Mouse (Mus musculus): ENCODE measurements around the gene Lama5. TPM values are rescaled to one million over a fixed set of nuclear protein-coding genes. Genes with fewer than 3 reads are reported as not detected.
"Not testable (repeated sequence)": the region's sequence is repeated elsewhere in the genome, so short reads cannot be mapped to it uniquely, and the experiment has no call there.

Gene Lama5
- total RNA-seq, 2 experiments from 2014 or later, result 50.3 to 58.2 TPM

DNA sequence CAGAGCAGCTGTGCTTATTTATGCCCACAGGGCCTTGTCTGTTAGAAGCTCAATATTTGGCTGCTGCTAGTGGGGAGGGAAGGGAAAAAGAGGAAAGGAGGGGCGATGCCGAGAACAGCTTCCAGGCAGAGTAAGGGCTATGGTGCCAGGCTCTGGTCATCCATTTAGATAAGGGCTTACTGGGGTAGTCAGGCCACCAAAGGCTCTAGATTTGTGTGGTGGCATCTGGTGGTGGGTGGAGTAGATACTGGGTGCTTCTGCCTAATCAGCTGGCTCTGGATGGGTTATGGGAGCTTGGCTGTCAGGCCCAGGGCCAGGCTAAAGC, 19.7 kb downstream of the Lama5 start:
- no peak for DNase-seq (ENCODE audit: low spot score)
- intact Hi-C loops (cut with DNase I), result no loop called here

DNA sequence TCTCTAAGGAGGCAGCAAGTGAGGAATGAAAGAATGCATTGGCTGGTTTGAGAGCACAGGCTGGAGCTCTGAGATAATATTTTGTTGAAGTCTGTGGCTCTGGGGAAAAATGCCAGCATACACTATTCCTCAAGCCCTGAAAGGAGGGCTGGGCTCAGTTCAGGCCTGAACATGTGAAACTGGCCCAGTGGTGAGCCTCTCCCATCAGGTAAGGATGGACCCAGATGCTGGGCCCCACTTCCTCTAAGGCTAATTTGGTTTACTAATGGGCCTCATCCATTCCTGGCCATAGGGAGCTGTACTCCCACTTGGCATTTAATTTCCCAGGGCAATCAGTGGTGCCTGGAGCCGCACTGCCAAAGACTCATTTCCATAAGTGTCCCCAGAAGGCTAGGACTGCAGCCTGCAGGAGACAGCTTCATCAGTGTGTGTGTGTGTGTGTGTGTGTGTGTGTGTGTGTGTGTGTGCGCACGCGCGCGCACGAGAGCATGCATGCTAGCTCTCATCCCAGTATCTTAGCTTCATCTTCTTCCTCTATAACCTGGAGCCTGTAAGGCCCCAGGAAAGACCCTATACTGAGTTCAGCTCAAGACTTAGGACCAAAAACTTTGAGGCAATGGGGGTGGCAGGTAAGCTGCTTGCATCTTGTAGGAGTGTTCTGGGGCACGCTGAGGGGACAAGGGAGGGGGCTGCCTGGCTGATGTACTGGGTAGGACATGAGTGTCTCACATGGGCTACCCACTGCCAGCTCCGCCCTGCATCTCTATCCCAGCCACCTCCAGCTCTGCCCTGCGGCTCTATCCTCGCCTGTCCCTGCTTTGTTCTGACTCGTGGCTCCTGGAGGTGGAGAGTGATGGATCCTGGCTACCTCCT, 20.3 kb downstream of the Lama5 start:
- DNase-seq (ENCODE audit: low spot score), result no peak
- intact Hi-C loops (cut with DNase I), result no loop called here

DNA sequence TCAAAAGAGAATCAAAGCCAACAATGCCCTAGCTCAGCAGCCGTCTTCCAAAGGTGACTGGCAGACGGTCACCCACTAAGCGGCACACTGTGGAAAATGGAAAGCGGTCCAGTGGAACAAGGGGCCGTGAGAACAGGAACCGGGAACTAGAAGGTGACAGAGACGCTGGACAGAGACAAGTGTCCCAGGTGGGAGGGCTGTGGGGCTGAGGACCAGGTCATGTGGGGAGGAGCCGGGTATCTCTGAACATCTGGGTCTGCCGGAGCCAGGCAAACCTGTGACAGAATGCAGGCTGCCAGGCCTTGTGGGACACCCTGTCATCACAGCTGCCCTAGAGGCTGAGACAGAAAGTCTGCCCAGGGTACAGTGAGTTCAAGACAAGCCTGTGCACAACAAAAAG, 21.2 kb downstream of the Lama5 start:
- no peak for DNase-seq (ENCODE audit: low spot score)
- intact Hi-C loops (cut with DNase I), result no loop called here

DNA sequence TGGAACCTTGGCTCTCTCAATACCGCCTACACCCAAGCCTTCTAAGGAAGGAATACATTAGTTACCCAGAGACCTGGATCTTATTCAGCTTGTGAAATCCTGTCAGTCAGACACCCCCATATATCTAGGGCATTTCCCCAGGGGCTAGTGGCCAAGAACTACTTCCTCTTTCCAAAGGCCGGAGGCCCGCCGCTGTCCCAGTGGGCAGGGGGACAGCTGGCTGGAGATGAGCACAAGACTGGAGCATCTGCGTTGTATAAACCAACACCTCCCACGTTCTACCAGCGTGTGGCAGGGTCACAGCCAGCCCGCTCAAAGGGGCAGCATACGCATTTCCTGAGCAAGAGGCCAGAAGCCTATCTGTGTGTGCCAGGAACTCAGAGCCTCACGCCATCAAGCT, 22.9 kb downstream of the Lama5 start:
- DNase-seq (ENCODE audit: low spot score), result no peak
- intact Hi-C loops (cut with DNase I), result no loop called here

DNA sequence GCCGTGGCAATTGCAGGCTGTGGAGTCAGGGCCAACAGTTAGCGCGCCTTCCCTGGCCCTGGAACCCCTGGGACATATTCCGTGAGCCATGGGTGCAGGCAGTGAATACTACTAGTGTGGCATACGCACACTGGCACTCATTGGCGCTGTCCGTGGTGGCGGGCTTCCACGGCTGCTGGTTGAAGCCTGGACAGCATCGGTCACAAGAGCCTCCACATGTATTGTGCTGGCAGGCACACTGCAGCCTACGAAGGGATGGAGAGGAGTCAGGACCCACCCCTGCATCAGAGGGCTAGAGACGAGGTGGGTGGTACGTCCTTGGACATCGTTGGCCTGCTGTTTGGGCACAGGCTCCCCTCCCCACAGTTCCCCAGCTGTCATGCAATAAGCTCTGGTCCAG, 23.4 kb downstream of the Lama5 start:
- DNase-seq (ENCODE audit: low spot score), result no peak
- intact Hi-C loops (cut with DNase I), result no loop called here

DNA sequence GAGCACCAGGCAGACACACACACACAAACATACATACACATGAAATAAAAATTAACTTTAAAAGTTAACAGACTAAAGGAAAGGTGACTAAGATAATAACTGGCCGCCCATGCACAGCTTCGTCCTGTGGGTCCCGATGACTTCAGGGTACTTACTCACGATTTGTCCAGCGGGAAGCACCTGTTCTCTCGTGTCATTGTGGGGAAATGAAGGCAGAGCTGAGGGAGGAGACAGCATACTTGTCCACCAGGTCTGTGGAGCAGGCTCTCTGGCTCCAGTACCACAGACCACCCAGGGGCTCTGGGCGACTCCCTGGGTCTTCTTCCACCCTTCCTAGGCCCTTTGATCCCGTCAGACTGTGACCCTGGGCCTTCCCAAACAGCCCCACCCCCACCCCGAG, 24.4 kb downstream of the Lama5 start:
- intact Hi-C loops (cut with DNase I), result no loop called here
- DNase-seq (ENCODE audit: low spot score), result no peak

DNA sequence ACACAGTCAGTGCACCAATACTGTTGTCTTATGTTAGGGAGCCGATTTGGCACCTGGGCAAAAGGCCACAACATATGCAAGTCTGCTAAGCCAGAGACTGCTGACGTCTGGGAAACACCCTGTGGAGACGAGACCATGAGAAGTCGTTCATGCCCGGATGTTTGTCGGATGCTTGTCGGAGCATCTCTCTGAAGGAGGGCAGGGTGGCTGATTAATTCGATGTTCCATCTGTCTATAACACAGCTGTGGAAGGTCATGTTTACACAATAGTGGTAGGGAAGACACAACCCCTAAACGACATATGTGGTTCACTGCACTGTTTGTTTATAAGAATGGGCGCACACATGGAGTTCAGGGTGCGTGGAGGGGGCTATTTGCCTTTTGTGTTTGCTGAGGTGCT, 25.0 kb downstream of the Lama5 start:
- no peak for DNase-seq (ENCODE audit: low spot score)
- intact Hi-C loops (cut with DNase I), result no loop called here

DNA sequence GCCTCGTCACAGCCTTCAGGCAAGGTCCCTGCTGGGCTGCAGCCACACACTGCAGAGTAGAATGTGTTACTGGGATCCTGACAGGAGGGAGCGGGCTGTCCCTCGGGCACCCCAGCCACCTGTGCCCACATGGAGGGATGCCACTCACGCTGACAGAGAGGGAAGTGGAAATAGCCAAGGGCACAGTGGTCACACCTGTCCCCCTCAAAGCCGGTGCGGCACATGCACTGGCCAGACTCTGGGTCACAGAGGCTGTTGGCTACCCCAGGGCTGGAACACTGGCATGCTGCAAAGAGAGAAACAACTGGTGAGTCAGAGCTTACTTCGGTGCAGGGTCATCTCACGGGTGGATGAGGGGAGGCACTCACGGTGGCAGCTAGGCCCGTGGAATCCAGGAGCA, 26.9 kb downstream of the Lama5 start:
- intact Hi-C loops (cut with DNase I), result no loop called here
- DNase-seq (ENCODE audit: low spot score), result no peak

DNA sequence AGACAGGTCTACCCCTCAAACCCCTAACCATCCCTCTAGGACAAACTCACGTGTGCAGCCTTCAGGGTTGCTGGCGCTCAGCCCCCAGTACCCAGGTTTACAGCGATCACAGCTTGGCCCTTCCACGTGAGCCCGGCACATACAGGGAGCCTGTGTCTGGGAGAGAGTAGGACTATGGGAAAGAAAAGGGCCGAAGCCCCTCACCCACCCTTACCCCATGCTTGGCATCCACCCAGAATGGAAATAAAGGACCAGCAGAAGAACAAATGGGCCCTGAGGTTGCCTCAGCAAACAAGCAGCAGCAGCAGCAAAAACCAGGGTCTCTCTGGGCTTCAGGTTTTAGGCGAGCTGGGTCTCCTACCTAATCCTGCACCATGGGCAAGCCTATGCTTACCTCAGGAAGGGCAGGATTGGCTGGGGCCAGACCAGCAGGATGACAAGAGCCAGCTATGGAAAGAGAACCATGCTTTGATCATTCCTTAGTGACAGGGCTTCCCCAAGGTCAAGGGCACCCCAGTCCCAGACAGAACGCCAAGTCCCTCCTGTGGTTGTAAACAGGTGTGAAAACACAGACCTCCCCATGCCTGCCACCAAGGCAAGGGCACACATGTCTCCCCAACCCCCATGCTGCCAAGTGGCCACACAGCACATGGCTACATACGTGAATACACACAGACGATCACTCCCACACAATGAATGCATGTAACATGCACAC, 28.2 kb downstream of the Lama5 start:
- intact Hi-C loops (cut with DNase I), result no loop called here
- DNase-seq (ENCODE audit: low spot score), result no peak

DNA sequence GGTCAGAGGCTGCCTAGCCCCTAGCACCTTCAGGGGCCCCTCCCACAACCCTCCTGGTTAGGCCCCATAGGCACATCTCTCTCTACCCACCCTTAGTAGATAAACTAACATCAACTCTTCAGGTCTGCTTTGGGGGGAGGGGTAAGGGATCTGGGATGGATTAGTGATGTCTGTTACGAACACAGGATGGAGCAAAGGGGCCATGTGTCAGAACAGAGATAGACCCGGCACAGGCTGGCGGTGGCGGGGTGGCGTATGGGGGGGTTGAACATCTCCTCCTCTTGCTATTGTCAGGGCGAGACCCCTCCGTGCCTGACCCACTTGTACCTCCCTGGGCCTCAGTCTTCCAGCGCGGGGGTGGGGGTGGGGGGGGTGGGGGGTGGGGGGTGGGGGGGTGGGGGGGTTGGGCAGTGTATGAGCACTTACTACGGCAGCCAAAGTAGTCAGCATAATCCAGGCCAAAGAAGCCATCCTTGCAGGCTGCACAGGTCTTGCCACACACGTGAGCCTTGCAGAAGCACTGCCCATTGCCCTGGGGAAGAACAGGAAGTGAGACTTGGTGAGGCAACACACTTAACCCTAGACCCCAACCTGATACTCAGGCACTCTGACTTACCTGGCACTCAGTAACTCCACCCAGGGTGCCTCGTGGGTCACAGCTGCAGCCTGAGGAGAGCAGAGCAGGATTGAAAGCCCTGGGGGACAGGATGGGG, 28.9 kb downstream of the Lama5 start:
- no peak for DNase-seq (ENCODE audit: low spot score)
- intact Hi-C loops (cut with DNase I), result no loop called here

DNA sequence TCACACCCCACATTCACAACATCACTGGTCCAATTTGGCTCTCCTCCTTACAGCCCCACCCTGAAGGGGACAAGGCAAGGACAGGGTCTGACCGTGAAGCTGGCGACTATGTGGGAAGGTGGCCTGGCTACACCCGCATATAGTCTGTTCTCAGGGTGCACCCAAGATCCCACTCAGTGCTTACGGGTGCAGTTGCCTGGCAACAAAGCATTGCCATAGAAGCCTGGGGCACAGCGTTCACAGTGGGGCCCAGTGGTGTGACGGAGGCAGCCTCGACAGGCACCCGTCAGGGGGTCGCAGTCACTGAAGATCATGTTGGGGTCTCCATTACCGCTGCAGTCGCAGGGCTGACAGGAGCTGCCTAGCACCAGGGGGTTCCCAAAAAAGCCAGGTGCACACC, 38.3 kb downstream of the Lama5 start:
- intact Hi-C loops (cut with DNase I), result no loop called here
- DNase-seq (ENCODE audit: low spot score), result no peak

DNA sequence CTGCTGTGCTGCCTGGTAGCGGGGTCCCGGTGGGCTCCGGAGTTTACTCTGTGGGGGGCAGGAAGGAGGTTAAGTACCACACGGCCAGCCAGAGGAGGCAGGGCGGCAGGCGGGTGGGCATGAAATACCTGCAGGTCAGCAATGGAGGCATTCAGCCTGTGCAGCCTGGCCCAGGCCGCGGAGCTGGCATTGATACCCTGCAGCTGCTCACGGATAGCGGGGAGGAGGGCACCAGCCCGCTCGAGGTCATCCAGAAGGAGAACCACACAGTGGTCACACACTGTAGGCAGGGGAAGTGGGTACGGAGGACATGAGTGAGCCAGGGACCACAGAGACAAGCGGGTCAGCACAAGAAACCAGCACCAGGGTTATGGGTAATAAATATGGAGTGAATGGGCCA, 40.0 kb downstream of the Lama5 start:
- intact Hi-C loops (cut with DNase I), result no loop called here

DNA sequence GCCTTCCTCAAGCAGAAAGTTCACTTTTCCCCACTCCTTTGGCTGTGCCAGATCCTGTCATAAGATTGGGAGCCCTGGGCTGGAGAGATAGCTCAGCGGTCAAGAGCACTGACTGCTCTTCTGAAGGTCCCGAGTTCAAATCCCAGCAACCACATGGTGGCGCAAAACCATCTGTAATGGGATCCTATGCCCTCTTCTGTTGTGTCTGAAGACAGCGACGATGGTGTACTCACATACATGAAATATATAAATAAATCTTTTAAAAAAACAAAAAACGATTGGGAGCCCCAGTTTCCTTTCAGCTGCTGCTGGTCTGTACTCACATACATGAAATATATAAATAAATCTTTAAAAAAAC, 40.9 kb downstream of the Lama5 start:
- intact Hi-C loops (cut with DNase I), result no loop called here
- no peak for DNase-seq (ENCODE audit: low spot score)

More for the DNA sequence above, 40.0 kb downstream of the Lama5 start:
- DNase-seq (ENCODE audit: low spot score), result no peak

DNA sequence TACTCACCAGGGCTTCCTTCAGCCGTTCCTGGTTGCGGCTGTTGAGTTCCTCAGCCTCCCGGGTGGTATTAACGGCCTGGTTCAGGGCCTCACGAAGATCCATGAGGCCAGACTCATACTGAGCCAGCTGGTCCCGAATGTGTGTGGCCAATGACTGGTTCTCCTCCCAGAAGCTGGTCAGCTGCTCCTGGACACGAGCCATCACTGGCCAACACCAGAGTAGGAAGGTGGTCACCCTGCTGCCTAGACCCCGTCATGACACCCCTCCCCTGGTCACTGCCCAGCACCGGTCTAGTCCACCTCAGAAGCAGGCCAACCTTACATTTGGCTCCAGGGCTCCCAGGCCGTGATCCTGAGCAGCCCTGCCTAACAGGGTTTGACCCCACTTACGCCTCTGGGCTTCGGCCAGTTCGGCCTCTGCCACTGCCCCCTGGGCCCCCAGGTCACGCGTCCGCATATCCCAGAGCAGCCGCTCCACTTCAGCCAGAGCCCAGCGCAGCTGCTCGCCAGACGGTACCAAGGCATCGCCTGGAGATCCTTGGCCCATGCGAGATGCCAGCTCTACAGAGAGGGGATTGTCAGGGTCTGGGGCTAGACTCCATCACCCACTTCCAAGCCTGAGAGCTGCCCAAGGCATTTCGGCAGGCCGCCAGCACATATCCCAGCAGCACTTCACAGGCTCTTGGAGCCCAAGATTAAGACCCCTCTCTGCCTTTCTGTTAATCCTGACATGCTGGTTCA, 41.5 kb downstream of the Lama5 start:
- intact Hi-C loops (cut with DNase I), result no loop called here
- no peak for DNase-seq (ENCODE audit: low spot score)

DNA sequence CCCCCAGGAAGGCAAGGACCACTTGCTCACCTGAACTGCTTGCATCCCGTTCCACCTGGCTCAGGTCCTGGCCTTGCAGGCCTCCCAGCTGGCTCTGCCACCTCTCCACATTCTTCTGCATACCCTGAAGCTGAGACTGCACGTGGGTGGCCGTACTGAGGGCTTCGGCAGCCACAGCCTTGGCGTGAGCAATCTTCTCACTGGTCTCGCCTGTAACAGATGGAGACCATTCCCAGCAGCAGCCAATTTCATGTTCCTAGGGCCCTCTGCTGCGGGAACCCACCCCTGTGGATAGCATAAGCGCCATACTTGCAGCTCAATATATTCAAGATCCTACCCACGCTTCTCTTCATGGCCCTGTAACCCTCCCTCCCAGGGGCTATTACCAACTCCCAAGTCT, 44.1 kb downstream of the Lama5 start:
- intact Hi-C loops (cut with DNase I), result no loop called here
- no peak for DNase-seq (ENCODE audit: low spot score)

DNA sequence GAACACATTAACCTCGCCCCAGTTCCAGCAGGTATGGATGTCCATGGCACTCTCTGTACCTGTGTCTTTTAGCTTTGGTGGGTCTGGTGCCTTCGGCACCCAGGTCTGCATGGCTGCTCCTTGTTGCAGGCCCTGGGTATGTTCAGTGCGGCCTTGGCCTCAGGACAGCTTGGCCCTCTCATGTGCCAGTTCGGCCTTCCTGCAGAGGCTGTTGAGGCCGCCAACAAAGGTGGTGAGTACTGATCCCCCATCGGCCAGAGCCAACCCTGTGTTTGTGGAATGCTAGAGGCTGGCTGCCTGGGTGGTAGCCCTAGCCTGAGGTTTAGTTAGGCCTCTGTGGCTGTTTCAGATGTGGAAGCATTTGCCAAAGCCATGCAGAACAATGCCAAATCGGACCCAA, 49.9 kb downstream of the Lama5 start:
- no peak for DNase-seq (ENCODE audit: low spot score)
- intact Hi-C loops (cut with DNase I), result no loop called here

DNA sequence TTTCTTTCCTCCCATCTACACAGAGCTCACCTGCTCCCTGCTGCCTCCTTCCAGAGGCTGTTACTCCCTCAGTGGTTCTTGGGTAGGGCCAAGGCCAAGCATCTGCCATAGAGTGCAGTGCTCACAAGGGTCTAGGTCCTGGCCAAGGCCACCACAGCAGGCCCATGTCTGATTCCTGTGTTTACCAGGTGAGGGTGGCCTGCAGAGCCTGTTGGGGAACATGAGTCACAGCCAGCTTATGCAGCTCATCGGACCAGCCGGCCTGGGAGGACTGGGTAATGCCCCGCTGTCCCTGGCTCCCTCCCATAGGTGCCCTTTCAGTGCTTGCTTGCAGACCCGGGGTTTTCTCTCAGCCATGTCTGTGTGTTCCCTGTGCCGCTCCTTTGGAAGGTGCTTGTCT, 51.5 kb downstream of the Lama5 start:
- no peak for DNase-seq (ENCODE audit: low spot score)
- intact Hi-C loops (cut with DNase I), result no loop called here

DNA sequence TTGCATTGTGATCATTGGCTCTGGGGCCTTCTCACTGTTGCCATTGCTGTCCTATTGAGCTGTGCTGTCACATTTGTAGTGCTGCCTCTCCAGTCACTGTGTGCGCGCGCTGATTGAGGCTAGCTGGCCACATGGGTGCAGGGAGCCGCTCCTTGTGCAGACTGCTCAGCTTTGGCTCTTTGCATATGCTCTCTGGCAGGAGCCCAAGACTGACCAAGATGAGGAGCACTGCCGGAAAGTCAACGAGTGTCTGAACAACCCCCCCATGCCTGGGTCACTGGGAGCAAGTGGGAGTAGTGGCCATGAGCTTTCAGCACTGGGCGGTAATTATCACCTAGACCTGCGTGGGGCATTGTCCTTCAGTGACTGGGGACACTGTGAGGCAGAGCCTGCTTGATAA, 51.9 kb downstream of the Lama5 start:
- DNase-seq (ENCODE audit: low spot score); intact Hi-C loops (cut with DNase I): not testable (repeated sequence)

DNA sequence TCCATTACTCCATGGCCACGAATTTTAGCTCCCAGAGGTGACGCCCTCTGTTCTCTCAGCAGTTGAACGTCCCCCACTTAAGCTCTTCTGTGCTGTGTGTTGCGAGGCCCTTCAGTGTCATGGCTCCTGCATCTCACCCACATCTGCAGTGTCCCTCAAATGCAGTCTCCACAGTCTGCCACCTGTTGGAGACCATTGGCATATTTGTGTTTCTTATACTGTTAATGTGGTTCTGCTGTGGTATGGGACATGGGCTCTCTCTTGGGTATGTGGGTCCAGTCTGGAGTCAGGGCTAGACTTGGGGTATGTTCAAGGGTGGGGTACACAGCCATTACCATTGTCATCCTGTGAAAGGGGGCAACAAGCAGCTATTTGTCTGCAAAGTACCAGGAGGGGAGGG, 52.5 kb downstream of the Lama5 start:
- DNase-seq (ENCODE audit: low spot score), result no peak
- intact Hi-C loops (cut with DNase I), result no loop called here

DNA sequence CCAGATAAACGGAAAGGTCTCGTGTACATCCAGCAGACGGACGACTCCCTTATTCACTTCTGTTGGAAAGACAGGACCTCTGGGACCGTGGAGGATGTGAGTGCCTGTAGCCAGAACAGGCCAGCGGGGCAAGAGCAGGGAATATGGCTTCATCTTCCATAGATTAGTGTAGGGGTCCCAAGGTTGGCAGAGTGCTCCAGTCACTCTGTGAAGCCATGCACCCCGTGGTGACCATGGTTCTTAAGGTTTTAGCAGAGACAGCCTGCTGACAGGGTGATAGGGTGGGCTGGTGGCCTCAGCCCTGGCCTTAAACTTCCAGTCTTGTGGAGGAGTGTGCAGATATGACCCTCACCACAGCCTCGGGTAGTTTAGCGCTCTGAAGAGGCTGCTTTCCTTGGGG, 53.5 kb downstream of the Lama5 start:
- no peak for DNase-seq (ENCODE audit: low spot score)
- intact Hi-C loops (cut with DNase I), result no loop called here
